Mouse (Mus musculus) gastrocnemius, adult 8-10 months (tissue): ENCODE data around the gene Mcoln1. TPM values are rescaled to one million over a fixed set of nuclear protein-coding genes. Genes with fewer than 3 reads are reported as not detected.

Experiments
- DNase-seq, 2 experiments: peaks; one replicate each; pipeline ENCODE4 v3.0.0; 2022; ENCODE audit warnings: low spot score in 2 of 2
- total RNA-seq, 4 experiments: library from RNA; stranded (reverse); gene quantifications; 2 replicates each; pipeline ENCODE4 v1.2.4; 2022

Mcoln1 gene
- total RNA-seq, 4 experiments from 2014 or later = 21.5 to 23.2 (median 22.0) TPM

DNA sequence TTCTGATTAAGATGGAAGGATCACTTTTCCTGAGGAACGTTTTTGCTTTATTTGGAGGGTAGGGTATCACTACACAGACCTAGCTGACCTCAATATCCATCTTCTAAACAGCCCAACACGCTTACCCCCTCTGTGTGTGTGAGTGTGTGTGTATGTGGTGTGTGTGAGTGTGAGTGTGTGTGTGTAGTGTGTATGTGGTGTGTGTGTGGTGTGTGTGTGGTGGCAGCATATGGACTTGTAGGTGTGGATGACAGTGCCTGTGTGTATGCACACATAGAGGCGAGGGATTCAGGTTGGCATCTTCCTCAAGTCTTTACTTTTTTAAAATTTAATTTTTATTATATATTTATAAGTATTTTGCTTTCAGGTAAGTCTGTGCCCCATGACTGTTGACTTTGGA, 1.7 kb upstream of the Mcoln1 start:
- no peak for DNase-seq

DNA sequence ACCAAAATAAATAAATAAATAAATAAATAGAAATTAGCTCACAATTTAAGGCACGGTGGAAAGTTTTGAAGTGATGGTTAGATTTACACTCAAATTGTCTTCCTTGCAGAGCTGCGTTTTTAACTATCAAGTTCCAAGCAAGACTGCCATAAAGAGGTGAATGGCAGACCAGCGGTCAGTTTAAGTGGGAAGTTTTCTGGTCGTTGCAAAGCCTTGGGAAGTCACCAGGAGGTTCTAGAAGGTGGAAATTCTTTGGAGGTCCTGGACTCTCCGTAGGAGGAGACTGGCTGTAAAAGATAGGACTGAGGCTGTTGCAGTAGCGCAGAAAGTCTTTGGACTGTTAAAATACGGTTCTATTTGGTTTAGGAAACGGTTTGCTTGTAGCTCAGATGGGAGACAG, 506 bp upstream of the Mcoln1 start:
- no peak for DNase-seq

DNA sequence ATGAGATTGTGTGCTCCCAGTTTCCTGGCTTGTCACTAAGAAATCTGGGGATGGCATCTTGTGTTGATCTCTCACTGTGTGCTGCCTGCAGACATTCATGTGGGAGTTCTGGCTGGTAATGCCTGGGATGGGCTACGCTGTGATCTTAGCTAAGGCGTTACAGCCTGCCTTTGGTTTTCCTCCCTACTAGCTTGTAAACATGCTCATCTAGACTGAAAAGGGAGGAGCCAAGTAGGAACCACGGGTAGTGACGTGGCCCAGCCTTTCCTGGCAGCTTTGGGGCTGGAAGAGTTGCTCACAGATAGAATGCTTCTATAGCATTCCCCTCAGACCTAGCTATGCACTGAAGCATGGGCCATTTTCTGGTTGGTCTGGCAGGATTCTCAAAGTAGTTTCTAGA, 2.0 kb downstream of the Mcoln1 start:
- no peak for DNase-seq

DNA sequence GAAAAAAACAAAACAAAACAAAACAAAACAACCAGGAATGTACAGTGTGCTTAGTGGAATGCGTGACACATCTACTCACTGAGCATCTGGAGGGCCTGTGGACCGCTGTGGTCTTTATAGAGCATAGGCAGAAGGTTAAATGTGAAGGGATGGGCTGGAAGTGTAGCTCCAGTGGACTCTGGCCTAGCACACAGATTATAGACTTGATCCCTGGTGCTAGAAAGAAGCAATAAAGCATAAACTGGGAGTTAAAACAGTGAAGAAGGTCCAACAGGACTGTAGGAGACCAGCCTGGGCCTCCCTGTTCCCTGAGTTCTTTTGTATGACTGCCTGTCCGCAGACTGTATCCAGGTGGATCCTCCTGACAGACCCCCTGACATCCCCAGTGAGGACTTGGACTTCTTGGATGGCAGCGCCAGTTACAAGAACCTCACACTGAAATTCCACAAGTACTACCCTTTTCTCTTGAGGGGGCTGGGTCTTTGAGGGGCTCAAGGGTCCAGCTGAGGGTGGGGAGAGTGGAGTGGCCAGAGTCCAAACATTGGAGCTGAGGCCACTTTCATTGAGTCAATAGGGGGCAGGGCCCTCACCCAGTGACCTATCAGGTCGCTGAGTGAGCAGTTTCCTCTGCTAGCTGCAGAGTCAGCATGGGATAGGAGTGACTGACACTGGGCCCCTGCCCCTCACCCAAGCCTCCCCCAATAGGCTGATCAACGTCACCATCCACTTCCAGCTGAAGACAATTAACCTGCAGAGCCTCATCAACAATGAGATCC, 7.9 kb downstream of the Mcoln1 start:
- DNase-seq = no peak

DNA sequence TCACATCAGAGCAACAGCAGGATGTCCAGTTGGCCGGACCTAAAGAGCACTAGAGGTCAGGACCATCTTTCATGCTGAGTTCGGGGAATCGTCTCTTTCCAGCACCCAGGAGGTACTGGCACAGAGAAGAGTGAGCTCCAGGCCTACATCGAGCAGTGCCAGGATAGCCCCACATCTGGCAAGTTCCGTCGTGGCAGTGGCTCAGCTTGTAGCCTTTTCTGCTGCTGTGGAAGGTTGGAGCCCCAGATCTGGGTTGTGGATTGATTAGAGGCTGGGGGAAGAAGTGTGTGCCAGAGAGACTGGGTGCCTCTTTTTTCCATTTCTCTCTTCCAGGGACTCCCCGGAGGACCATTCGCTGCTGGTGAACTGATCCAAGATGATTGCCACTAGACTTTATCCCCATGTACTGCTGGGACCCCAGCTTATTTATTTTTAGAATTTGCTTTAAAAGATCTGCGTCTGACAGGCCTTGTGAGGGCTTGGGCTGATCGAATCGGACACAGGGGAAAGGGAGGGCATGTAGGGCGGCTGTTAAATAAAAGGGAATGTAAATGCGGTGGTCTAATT, 14.5 kb downstream of the Mcoln1 start:
- no peak for DNase-seq

DNA sequence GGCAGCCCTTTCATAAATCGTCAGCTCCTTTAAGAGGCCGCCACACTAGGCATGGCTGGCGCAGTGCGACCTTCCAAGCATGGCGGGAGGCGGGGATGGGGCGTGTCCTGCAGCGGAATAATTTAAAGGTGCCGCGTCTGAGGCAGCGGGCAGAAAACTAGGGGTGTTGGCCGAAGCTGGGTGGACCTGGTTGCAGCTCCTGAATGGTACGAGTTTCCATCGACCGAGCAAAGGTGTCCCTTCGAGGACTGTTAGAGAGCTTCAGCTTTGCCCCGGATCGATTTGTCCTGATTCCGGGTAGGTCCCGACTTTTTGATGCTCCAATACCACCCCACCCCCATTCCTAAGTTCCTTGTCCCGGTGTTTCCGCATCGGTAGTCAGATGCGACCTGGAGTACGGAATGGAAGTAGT, 15.0 kb downstream of the Mcoln1 start, which contains the start of gene Pnpla6:
Gene Pnpla6, plus strand, starts transcription at position 125 of the 412 bp plus-strand sequence.
- DNase-seq = peak; percentile 84

DNA sequence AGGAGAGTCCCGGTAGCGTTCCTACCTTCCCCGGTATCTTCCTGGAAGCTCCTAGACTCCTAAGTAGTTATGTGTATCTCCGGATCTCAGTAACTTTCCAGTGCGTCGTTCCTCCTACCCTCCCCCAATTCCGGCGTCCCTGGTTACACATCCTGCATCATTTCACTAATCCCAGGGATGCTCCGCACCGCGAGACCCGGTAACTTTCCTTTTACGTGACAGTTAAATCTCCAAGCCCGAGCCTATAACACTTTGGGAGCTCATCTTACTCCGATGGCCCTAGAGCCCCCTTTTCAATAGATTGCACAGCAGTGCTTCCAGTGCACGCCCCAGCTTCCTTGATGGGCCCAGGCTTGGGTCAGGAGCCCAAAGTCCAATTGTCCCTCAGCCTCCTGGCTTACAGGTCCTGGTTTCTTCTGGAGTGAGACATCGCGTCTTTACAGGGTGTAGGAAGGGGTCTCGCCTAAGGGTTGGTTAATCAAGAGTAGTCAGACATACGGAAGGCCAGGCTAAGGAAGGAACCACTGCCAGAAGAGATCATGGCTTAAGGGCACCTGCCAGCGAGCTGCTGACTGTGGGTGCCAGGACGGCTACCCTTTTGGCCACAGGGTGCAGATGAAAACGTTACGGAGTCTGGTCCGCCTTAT, 15.6 kb downstream of the Mcoln1 start:
- peak in 1 of 2 experiments; percentile 18 for DNase-seq

DNA sequence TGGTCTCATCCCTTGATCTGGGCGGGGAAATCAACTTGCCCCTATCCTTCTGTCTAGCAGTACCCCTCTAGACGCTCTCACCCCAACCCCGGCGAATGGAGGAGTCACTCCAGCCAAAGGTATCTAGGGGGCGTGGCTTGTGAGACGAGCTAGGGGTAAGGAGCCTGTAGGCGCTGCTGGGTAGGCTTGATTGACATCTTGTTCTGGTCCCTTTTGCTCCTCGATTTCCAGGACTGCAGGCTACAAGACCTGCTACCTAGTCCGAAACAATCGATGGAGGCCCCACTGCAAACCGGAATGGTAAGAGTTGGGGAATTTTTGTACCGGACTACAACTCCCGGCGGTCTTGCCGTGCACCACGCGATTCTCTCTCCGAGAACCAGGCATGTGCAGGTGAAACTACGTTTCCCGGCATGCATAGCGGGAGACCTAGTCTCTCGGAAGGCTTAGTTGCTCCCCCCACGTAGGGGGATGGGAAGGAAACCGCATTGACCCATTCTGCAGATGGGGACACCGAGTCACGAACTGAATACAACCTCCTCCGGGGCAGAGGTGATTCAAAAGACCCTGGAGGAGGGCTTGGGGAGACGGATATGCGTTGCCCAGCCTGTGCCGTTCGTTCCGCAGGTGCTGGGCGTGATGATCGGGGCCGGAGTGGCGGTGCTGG, 16.3 kb downstream of the Mcoln1 start:
- peak; percentile 87 to 89 for DNase-seq

DNA sequence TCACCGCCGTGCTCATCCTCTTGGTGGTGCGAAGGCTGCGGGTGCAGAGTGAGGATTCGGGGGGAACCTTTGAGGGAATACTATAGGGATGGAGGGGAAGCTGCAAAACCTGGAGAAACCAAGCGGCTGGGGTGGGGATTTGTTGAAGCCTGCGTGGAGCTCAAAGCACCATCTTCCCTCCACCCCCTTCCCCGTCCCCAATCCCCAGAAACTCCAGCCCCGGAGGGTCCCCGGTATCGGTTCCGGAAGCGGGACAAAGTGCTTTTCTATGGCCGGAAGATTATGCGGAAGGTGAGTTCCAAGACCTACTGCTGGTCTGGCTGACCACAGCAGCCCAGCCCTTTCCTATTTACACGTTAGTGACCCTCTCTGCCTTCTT, 16.8 kb downstream of the Mcoln1 start:
- DNase-seq = no peak

DNA sequence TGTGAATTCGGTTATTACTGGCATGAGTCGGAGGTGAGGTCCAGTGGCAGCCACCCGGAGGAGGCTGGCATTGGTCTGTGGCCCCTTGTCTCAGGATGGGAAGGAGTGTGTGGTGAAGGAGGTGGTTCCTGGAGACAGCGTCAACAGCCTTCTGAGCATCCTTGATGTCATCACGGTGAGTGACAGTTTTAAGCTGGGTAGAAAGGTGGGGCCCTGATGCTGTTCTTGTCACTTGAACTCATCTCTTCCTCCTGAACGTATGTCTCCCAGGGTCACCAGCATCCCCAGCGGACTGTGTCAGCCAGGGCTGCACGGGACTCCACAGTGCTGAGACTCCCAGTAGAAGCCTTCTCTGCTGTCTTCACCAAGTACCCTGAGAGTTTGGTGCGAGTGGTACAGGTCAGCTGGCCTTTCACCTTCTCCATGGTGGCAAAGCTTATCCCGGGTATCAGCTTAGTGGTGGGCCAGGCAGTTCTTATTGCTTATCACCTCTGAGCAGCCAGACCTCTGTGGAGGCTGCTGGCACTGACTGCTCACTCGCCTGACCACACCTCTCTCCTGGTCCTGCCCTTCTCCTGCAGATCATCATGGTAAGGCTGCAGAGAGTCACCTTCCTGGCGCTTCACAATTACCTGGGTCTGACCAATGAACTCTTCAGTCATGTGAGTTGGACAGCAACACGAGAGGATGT, 21.9 kb downstream of the Mcoln1 start:
- no peak for DNase-seq

DNA sequence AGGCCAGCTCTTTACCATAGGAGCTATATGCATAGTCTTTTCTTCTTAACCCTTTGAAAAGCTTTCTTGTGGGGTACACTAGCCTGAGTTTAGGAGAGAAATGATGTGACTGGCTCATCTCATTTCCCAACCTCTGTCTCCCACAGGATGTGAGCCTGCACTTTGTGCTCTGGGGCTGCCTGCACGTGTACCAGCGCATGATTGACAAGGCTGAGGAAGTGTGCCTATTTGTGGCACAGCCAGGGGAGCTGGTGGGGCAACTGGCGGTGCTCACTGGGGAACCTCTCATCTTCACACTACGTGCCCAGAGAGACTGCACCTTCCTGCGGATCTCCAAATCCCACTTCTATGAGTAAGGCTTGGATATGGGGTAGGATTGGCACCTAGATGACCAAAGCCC, 30.6 kb downstream of the Mcoln1 start:
- DNase-seq = no peak

DNA sequence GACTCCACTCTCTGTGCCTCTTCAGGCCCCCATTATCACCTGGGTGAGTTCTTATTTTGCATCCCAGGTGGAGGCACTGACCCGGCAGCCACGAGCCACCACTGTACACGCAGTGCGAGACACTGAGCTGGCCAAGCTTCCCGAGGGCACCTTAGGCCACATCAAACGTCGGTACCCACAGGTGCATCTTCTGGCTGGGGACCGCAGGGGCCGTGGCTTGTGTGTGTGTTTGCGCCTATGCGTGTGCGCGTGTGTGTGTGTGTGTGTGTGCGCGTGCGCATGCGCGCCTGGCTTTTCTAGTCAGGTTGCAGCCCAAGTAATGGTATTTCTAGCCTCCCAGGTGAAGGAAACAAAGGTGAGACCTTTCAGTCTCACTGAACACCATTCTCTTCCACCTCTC, 31.7 kb downstream of the Mcoln1 start:
- no peak for DNase-seq

DNA sequence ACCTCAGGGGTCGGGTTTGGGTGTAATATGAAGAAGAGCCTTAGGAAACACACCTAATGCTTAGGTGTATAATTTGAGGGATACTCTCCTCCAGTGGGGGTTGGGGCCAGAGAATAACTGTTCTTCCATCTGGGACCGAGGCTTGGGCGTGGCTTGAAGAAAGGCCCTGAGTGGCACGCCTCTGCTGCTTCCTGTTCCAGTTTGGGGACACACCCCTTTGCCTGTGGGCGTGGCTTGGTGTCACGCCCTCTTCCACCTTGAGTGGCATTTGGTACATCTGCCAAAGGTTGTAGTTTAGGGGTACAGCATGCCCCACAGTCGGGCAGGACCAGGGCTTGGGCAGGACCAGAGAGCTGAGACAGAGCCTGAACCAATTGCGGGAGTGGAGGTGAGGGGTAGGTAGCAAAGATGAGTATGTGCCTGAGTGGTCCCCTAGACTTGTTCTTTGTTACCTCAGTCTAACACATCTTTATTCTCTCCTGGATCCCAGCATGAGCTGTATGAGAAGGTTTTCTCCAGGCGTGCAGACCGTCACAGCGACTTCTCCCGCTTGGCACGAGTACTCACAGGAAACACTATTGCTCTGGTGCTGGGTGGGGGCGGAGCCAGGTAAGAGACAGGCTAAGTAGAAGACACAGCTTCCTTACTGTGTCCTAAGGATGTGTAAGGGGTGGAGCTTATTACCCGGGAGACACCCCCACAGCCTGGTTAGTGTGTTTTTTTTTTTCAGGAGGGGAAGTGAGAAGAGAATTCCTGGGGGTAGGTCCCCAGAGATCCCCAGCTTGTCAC, 36.0 kb downstream of the Mcoln1 start:
- DNase-seq = no peak

DNA sequence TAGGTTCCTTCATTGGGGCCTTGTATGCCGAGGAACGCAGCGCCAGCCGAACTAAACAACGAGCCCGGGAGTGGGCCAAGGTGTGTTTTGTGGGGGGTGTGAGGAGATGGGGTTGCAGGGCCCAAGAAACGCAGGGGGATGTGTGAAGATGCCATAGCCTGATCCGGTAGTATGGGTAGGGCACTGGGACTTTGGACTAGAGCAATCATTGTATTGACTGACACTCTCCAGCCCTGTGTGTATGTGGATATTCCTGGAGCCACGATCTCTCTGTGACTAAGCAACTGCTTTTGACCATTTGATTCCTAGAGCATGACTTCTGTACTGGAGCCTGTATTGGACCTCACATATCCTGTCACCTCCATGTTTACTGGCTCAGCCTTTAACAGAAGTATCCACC, 36.7 kb downstream of the Mcoln1 start:
- DNase-seq = no peak

DNA sequence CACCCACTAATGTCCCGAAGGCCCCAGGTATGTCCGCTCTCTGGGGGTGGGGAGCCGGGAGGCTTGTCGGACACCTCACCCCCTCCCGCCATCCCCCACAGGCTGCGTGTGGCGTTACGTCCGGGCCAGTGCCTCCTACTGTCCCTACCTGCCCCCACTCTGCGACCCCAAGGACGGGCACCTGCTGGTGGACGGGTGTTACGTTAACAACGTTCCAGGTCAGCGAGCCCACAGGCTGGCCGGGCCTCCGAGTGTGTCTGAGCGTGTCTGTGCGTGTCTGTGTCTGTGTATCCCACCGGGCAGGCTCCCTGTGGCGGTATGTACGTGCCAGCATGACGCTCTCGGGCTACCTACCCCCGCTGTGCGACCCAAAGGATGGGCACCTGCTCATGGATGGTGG, 37.4 kb downstream of the Mcoln1 start:
- no peak for DNase-seq

DNA sequence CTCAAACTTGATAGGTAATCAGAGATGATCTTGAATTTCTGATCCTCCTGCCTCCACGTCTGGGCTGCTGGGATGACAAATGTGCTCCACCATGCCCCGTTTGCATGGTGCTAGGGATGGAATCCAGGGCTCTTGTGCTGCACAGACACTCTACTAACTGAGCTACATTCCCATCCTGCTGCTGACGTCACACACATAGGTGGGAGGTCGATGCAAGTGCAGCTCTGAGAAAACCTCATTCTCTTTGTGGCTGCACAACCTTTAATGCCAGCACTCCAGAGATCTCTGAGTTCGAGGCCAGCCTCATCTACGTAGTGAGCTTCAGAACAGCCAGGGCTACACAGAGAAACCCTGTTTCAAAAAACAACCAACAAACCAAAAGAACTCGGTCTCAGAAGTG, 38.9 kb downstream of the Mcoln1 start:
- no peak for DNase-seq

DNA sequence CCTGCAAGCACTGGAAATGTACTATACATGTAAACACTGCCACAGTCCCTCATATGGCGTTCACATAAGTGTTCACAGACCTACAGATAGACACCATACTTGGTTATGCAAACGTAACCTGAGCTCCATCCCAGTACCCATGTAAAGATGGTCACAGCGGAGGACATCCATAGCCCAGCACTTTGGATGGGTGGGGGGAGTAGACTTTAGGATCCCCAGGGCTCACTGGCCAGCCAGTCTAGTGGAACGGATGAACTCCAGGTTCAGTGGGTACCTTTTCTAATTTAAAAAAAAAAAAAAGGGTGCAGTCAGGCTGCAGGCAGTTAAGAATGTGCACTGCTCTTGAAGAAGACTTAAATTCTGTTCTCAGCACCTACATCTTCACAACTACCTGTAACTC, 39.8 kb downstream of the Mcoln1 start:
- DNase-seq = no peak

DNA sequence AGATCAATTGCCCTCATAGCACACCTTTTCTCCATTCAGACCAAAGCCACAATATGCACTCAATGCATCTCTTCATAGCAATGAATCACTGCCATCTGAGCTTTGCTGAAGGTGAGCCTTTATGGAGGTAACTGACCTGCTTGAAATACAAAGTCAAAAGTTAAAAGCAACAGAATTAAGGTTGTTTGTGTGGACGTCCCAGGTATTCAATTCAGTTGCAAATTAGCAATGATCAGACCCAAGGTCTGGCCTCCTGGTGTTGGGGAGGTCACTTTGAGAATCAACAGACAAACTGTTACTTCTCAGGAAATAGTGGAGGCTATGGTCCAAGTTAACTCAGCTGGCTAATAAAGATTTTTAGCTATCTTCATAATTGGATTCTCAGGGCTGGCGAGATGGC, 46.3 kb downstream of the Mcoln1 start:
- no peak for DNase-seq

DNA sequence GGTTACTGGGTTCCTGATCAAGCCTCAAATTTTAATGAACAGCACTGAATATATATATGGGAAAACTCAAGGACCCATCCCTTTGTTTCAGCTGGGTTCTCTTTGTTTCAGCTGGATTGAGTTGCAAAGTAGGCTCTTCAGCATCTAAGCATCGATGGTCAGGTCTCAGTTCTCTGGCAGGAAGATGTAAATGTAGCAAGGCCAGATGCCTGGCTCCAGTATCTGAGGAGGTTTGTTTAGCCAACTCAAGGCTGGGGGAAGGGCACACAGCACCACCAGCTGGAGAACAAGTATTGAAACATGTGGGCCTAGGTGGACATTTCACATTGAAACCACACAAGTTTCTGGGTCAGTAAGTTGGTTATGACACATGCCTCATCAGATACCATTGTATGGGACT, 52.0 kb downstream of the Mcoln1 start:
- DNase-seq = no peak

DNA sequence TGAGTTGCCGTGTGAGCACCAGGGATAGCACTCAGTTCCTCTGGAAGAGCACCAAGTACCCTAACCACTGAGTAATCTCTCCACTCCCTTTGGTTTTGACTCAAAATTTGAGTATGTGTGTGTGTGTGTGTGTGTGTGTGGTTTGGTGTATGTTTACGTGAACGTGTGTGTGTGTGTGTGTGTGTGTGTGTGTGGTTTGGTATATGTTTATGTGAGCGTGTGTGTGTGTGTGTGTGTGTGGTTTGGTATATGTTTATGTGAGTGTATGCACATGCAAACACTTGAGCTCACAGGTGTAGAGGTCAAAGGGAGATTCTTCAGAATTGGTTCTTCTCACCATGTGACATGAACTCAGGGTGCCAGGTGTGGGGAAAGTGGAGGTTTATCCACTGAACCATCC, 55.9 kb downstream of the Mcoln1 start:
- no peak for DNase-seq
